Mouse (Mus musculus): ENCODE results near the gene Fam53a. TPM values are rescaled to one million over a fixed set of nuclear protein-coding genes. Genes with fewer than 3 reads are reported as not detected.
A peak's percentile ranks its signal among the peaks of the same experiment; 100 is the strongest.

The Fam53a gene
- polyA plus RNA-seq, 1 experiment, result 20.1 TPM

DNA sequence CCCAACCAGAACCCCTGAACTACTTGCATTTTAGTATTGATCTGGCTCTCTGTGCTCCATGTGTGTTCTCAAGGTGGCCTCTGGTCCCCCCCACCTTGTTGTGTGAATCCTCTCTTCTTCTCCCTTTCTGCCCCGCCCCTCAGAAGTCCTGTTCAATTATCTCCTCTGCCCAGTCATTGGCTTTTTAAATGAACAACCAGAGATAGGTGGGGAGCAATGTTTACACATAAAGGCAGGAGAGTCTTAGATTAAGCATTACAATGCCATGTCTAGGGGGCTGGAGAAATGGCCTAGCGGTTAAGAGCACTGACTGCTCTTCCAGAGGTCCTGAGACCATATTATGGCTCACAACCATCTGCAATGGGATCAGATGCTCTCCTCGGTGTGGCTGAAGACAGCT lies 5.9 kb upstream of the Fam53a start:
- no peak for DNase-seq (ENCODE audit: extremely low spot score in 1 of 2, low spot score in 1 of 2)

DNA sequence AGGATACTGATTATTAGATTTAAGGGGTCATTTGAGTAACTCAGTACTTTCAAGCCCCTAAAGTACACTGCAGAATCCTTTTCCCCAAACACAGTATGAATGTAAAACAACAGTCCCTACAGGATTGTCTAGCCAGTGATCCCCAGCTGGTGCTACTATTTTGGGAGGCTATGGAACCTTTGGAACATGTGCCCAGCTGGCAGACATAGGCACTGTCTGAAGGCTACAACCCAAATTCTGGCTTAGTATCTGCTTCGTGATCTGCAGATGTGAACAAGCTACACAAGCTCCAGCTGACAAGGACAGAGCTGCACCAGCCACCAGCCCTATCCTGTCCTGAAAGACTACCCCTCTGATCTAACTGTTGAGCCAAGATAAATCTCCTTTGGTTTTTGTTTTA lies 3.1 kb upstream of the Fam53a start:
- no peak for DNase-seq (ENCODE audit: extremely low spot score in 1 of 2, low spot score in 1 of 2)

GRCm38 (mm10) chr5:33630615-33631014 lies 1.2 kb upstream of the Fam53a start:
- no peak for DNase-seq (ENCODE audit: extremely low spot score in 1 of 2, low spot score in 1 of 2)

- DNase-seq (ENCODE audit: extremely low spot score in 1 of 2, low spot score in 1 of 2), result peak in 1 of 2 experiments; percentile 36
Observed at GRCm38 (mm10) chr5:33630061-33630460, 626 bp upstream of the Fam53a start.

- DNase-seq (ENCODE audit: extremely low spot score in 1 of 2, low spot score in 1 of 2), result peak in 1 of 2 experiments; percentile 51
Observed at GRCm38 (mm10) chr5:33628820-33629300, 575 bp downstream of the Fam53a start.

DNA sequence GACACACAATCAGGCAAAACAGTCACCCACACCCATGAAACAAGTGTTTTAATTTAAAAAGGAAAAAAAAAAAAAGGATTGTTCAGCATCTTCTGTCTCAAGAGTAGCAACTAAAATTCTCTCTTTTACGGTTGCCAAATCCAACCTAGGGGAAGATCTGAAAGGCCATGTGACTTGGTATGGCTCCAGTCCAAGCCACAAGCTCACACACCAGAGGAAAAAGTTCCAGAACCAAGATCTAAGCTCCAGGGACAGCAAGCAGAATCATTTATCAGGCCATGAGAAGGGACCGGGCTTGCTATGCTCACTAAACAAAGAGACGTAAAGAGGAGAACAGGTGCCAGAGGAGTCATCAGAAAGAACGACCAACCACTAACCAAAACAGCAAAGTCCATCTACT lies 1.5 kb downstream of the Fam53a start:
- DNase-seq (ENCODE audit: extremely low spot score in 1 of 2, low spot score in 1 of 2), result no peak

GRCm38 (mm10) chr5:33623766-33624165 lies 5.7 kb downstream of the Fam53a start:
- no peak for DNase-seq (ENCODE audit: extremely low spot score in 1 of 2, low spot score in 1 of 2)

GRCm38 (mm10) chr5:33622671-33623070 lies 6.8 kb downstream of the Fam53a start:
- peak in 1 of 2 experiments; percentile 25 for DNase-seq (ENCODE audit: extremely low spot score in 1 of 2, low spot score in 1 of 2)

DNA sequence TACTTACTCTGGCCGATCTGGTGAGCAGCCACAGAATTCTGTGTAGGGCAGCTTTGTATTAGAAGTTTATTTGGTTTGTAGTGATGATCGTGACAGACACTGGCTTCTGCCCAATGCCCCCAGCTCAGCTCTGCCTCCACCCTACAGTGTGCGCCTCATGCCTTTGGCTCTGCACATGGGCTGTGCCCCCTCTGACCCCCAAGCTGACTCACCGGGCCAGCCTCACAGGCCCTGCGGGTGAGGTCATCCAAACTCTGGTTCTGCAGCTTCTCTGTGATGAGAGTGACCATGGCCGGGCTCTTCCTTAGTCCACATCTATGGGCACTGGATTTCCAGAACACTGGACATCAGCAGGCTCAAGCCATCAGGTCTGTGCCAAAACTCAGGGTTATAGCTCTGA lies 15.0 kb downstream of the Fam53a start:
- DNase-seq (ENCODE audit: extremely low spot score in 1 of 2, low spot score in 1 of 2), result no peak

- no peak for DNase-seq (ENCODE audit: extremely low spot score in 1 of 2, low spot score in 1 of 2)
Observed at GRCm38 (mm10) chr5:33611795-33612194, 17.6 kb downstream of the Fam53a start.

DNA sequence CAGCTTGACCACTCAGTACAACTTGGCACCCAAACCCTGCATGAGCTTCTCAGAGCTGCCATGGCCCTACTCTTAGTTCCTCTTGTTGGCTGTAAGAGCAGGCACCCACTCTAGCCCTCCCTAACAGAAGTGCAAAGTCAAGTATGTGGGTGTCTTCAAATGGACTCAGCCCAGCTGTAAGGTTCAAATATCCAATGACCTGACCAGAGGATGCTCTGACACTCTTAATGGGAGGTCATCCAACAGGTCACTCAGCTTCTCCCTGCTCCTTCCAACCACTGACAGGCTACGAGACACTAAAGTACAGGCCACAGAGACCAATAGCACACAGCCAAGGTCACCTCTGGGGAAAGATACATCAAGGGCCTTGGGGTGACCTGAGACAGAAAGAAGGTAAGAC lies 20.2 kb downstream of the Fam53a start:
- DNase-seq (ENCODE audit: extremely low spot score in 1 of 2, low spot score in 1 of 2), result no peak

- no peak for DNase-seq (ENCODE audit: extremely low spot score in 1 of 2, low spot score in 1 of 2)
Observed at GRCm38 (mm10) chr5:33607434-33607833, 22.0 kb downstream of the Fam53a start.

DNA sequence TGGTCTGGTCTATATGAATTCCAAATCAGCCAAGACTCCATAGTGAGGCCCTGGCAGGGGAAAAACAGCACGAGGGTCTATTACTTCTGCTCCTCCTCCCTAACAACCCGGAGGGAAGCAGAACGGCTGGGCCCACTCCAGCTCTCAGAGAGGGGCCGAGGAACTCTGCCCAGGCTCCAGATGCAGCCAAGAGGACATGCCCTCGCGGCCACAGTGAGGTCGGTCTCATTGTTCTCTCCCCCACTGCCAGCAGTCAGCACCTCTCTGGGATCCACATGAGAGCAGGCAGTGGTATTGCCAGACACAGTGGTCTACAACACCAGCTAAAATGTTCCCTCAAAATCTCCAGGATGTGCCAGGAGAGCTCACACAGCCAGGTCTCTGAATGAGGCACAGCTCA lies 22.8 kb downstream of the Fam53a start:
- DNase-seq (ENCODE audit: extremely low spot score in 1 of 2, low spot score in 1 of 2), result no peak

GRCm38 (mm10) chr5:33605314-33605713 lies 24.1 kb downstream of the Fam53a start:
- DNase-seq (ENCODE audit: extremely low spot score in 1 of 2, low spot score in 1 of 2), result no peak

DNA sequence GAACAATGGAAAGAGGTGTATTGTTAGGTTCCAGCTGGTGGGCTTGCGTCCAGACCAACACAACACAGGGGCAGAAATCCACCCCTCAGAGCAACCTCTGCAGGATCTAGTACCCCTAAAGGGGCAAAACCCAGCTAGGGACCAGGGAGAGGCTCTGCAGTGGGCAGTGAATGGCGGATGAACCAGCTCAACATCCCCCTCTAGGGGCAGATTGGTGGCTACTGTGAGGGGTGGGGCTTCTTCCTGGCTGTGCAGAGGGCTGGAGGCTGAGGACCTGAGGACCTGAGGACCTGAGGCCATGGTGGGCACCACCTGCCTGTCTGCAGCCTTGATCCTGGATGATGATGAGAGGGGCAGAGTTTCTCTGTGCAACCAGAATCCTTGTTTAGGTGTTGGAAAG lies 35.8 kb downstream of the Fam53a start:
- no peak for DNase-seq (ENCODE audit: extremely low spot score in 1 of 2, low spot score in 1 of 2)

DNA sequence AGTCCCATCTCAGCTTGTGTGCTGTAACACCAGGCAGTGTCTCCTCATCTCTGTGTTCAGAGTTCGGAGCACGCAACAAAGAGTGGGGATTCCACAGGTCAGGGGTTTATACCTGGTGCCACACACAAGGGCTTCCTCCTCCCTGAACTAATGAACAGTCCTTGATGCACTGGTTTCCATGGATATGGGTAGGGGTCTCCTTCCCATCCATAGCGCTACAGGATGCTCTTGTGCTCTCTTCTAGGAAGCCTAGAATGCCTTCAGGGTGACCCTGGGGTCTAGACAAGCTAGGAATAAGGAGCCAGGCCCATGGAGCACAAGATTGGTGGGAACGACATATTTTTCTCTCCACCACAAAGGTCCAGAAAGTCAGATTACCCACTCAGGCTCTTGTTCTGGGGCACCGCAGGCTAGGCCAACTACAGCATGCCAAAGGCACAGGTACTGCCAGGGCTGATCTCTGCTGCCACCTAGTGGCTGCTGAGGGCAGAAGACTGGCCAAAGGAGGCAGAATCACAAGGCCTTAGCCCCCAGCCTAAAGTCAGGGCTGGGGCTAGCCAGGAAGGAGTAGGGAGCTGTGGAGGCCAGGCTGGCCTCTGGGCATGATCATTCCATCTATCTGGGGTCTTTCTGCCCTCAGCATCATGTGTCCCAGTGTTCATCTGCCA lies 40.1 kb downstream of the Fam53a start:
- peak in 1 of 2 experiments; percentile 82 for DNase-seq (ENCODE audit: extremely low spot score in 1 of 2, low spot score in 1 of 2)

- no peak for DNase-seq (ENCODE audit: extremely low spot score in 1 of 2, low spot score in 1 of 2)
Observed at GRCm38 (mm10) chr5:33588066-33588465, 41.4 kb downstream of the Fam53a start.

DNA sequence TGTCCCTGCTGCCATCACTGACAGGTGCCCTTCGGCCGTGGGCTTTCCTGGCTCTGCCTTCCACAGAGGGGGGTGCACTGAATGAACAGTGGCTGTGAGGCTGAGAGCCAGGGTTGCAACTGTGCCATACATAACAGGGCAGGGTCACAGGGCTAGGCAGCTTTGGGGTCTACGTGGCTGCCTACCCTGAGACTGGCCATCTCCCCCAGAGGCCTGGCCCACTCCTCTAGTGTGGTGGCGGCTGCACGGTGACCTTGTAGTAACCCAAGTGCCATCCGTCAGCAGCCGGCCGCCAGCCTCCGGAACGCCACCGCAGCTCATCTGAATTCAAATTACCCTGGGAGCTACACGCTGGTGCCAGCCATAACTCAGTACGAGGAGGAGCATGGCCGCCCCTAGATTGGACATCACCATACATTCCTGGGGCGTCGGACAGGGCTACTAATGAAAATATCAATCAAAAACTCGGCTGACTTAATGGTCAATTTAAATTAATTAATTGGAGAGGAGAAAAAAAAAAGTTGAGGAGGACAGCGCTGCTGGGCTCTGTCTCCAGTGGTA lies 41.9 kb downstream of the Fam53a start:
- DNase-seq (ENCODE audit: extremely low spot score in 1 of 2, low spot score in 1 of 2), result no peak

DNA sequence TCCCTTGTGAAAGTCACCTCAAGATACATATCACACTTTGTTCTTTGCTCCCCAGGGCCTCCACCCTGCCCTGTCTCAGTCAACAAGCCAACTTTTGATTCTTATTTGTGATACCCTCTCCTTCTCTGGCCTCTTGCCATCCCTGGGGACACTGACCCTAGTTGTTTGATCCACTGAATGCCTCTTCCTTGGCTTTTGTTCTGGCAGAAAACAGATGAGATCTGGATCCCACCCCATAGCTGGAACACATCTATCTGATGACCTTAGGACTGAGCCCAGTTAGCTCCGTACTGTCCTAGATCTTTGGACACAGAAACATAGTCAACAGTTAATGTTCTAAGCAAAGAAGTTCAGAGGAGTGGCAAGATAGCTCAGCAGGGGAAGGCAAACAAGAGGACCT lies 49.1 kb downstream of the Fam53a start:
- DNase-seq (ENCODE audit: extremely low spot score in 1 of 2, low spot score in 1 of 2), result no peak

DNA sequence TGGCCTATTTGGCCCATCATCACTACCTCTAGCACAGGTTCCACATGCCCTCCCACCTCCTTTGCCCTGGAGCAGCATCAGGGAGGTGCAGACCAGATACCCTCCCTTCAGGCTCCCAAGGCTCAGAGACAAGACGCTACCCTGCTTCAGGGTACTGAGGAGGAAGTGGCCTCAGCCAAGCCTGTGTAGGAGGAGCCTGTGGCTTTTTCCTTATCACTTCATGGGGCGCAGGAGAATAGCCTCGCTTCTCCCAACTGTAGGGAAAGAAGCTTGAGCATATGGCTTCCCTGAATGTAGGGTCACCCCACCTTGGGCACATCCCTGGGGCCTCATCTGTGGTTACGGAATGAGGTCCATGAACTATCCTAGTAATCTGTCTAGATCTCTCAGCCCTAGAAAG lies 55.2 kb downstream of the Fam53a start:
- DNase-seq (ENCODE audit: extremely low spot score in 1 of 2, low spot score in 1 of 2), result no peak

DNA sequence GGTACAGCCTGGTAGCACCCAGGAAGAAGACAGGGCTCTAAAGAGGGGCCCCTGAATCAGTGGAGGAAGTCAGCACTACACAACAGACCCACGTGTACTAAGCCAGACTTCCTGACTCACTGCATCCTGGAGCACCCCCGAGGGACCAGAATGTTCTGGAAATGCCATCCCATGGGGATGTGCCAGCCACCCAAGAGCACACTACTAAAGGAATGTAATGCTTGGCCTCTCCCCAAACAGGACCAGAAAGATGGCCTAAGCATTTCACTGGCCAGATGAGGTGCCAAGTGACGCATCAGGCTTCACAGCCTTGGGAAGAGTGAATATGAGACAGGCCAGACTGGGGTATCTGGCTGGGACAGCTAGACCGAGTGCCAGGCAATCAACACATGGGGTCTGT lies 63.5 kb downstream of the Fam53a start:
- no peak for DNase-seq (ENCODE audit: extremely low spot score in 1 of 2, low spot score in 1 of 2)

DNA sequence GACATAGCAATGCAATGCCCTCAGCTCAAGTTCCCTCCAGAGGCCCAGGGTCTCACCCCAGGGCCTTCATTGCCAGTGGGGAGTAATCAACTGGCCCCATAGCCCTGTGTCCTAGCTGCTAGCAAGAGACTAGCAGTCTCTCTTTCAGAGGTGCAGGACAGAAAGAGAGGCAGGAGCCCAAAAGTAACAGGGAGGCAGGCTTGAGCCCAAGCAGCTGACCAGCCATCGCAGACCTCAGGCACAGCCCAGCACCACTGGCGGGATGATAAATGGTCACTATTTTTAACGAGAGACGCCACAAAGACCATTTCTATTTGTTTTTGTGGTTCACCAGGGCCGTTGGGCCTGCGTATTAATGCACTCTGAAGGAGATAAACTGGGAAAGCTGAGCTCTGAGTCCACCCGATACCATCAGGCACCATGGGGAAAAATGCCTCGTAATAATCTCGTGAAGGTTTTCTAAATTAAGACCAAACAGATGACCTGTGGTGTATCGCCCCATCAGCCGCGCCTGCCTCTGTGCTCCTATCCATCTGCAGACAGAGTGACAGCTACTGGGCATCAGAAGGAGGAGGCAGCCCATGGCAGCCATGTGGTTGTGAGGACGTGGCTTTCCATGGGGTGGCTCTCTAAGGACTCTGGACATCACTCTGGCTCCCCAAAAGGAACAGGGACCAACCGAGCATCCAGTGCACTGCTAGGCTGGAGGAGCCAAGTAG lies 73.0 kb downstream of the Fam53a start:
- no peak for DNase-seq (ENCODE audit: extremely low spot score in 1 of 2, low spot score in 1 of 2)

All from frontal cortex, adult 2 months (tissue).